Mouse (Mus musculus) liver, embryonic 14.5 days (tissue): ENCODE data around the gene Mical3.

Experiments used
- CTCF ChIP-seq: IDR thresholded peaks from 2 replicates; pipeline ENCODE4 v1.5.1; 2016; ENCODE audit warnings: antibody characterized with exemption, low read depth, control low read depth
- EP300 ChIP-seq: IDR thresholded peaks from 2 replicates; pipeline ENCODE4 v1.6.1; 2016; ENCODE audit warnings: antibody characterized with exemption, low read depth

- TF ChIP-seq EP300 (no peak), CTCF (no peak)
Observed at GRCm38 (mm10) chr6:120991857-120992256, 138.9 kb downstream of the Mical3 start.
